Comparison of ENCODE assay signal across 8 mouse cellular contexts in genomic region chr17:84837780-84838179, GRCm38 (mm10). TPM values are rescaled to one million over a fixed set of nuclear protein-coding genes. Genes with fewer than 3 reads are reported as not detected.
DNase-seq lines count a peak whose midpoint lies in the region; ATAC-seq and TF ChIP-seq lines count a peak whose summit lies in the region.

No protein-coding gene starts in this region.

- H3K36me3 ChIP-seq in CH12.LX (replicated peaks in 1 of 2; ENCODE audit: control insufficient read depth in 1 of 2, insufficient read depth in 1 of 2, low read length in 1 of 2): no peaks in the 10 kb centered on the region
- H3K36me3 ChIP-seq in heart, embryonic 16.5 days (ENCODE audit: control insufficient read depth, insufficient read depth): no peaks in the 10 kb centered on the region
- no peaks in the 10 kb centered on the region for H3K36me3 ChIP-seq in liver, embryonic 14.5 days (replicated peaks; ENCODE audit: control insufficient read depth, insufficient read depth, low read depth)
- no peaks in the 10 kb centered on the region for H3K36me3 ChIP-seq in neural tube, embryonic 14.5 days (ENCODE audit: control insufficient read depth, insufficient read depth, low read length)

- dilution Hi-C loops in CH12.LX (cut with MboI; ENCODE audit: extremely low pct_ligation_motif_present, extremely low pct_unique_long_range_greater_than_20kb, low sequenced_read_pairs): no loop called here

- DNase-seq in CH12.LX (ENCODE audit: extremely low read depth): peak; percentile 70
- DNase-seq in brain, adult 2 months (ENCODE audit: low read depth, low spot score): peak; percentile 92
- DNase-seq in kidney, postnatal 36 days: peak; percentile 77 to 84
- peak; percentile 12 to 26 (median 20) for DNase-seq in liver, embryonic 14.5 days (ENCODE audit: low read depth in 3 of 3, low spot score in 3 of 3)
- peak; percentile 77 for DNase-seq in testis, postnatal 10 days (ENCODE audit: low spot score)

- peaks cover 2% of the 10 kb centered on the region for H3K27me3 ChIP-seq in CH12.LX (replicated peaks)
- 0 out of 2 replicates have a peak, but pooled peaks cover 3% of the 10 kb centered on the region for H3K27me3 ChIP-seq in heart, embryonic 16.5 days (ENCODE audit: control insufficient read depth, insufficient read depth, low read length)
- no peaks in the 10 kb centered on the region for H3K27me3 ChIP-seq in liver, embryonic 14.5 days (ENCODE audit: control insufficient read depth, insufficient read depth, low read length)
- H3K27me3 ChIP-seq in neural tube, embryonic 14.5 days (ENCODE audit: control insufficient read depth, insufficient read depth, low read length): no peaks in the 10 kb centered on the region

- H3K4me3 ChIP-seq in CH12.LX (replicated peaks in 1 of 3; ENCODE audit: low read depth in 2 of 3, low read length in 2 of 3, poor library complexity in 1 of 3): no peak overlapping the region
- no peak overlapping the region for H3K4me3 ChIP-seq in heart, embryonic 16.5 days (ENCODE audit: low read length)
- H3K4me3 ChIP-seq in liver, embryonic 14.5 days (ENCODE audit: insufficient read depth in 1 of 2, low read depth in 2 of 2, low read length in 2 of 2): no peak overlapping the region
- H3K4me3 ChIP-seq in neural tube, embryonic 14.5 days (ENCODE audit: low read depth, low read length): no peak overlapping the region

- 0% methylated on average over 3 of the region's 3 CpGs for WGBS in heart, embryonic 16.5 days
- WGBS in liver, embryonic 14.5 days (ENCODE audit: insufficient replicate concordance): 3% methylated on average over 3 of the region's 3 CpGs
- WGBS in neural tube, embryonic 14.5 days: 4% methylated on average over 3 of the region's 3 CpGs

- peak; percentile 55 to 92 for TF ChIP-seq CTCF in CH12.LX (conservative IDR thresholded peaks at IDR 0.05 in 1 of 2, IDR thresholded peaks at IDR 0.05 in 1 of 2; ENCODE audit: low read depth in 2 of 2, low read length in 2 of 2)
- TF ChIP-seq CTCF in liver, embryonic 14.5 days (IDR thresholded peaks at IDR 0.05; ENCODE audit: low read depth): peak; percentile 86

- no peaks in the 10 kb centered on the region for H3K79me2 ChIP-seq in CH12.LX (replicated peaks; ENCODE audit: control insufficient read depth, extremely low read depth, insufficient read depth, poor library complexity, severe bottlenecking)

- no peak for TF ChIP-seq EP300 in CH12.LX (IDR thresholded peaks at IDR 0.05; ENCODE audit: low read length)
- no peak for TF ChIP-seq EP300 in liver, embryonic 14.5 days (IDR thresholded peaks at IDR 0.05; ENCODE audit: low read depth)

- H3K27ac ChIP-seq in CH12.LX (ENCODE audit: insufficient read depth, low read depth): no peak overlapping the region
- no peak overlapping the region for H3K27ac ChIP-seq in heart, embryonic 16.5 days (ENCODE audit: low read length)
- H3K27ac ChIP-seq in liver, embryonic 14.5 days: no peak overlapping the region
- no peak overlapping the region for H3K27ac ChIP-seq in neural tube, embryonic 14.5 days (ENCODE audit: low read depth, low read length)

- TF ChIP-seq POLR2A in CH12.LX (IDR thresholded peaks at IDR 0.05; ENCODE audit: low read depth, low read length): no peak

- H3K9ac ChIP-seq in CH12.LX (ENCODE audit: insufficient read depth, low read depth): no peak overlapping the region
- H3K9ac ChIP-seq in heart, embryonic 16.5 days (ENCODE audit: low read length): no peak overlapping the region
- H3K9ac ChIP-seq in liver, embryonic 14.5 days (replicated peaks): no peak overlapping the region
- H3K9ac ChIP-seq in neural tube, embryonic 14.5 days (replicated peaks; ENCODE audit: low read depth, low read length): no peak overlapping the region

- peak; percentile 89 for TF ChIP-seq RAD21 in CH12.LX (IDR thresholded peaks at IDR 0.05; ENCODE audit: low read depth, low read length)

- no peaks in the 10 kb centered on the region for H3K4me1 ChIP-seq in CH12.LX (ENCODE audit: control insufficient read depth in 1 of 2, insufficient read depth in 2 of 2)
- H3K4me1 ChIP-seq in heart, embryonic 16.5 days (ENCODE audit: control insufficient read depth, insufficient read depth, low read length): no peaks in the 10 kb centered on the region
- no peaks in the 10 kb centered on the region for H3K4me1 ChIP-seq in liver, embryonic 14.5 days (replicated peaks; ENCODE audit: control insufficient read depth in 2 of 2, insufficient read depth in 2 of 2, low read length in 1 of 2)
- H3K4me1 ChIP-seq in neural tube, embryonic 14.5 days (ENCODE audit: control insufficient read depth, insufficient read depth, low read length): no peaks in the 10 kb centered on the region

- in situ Hi-C loops in CH12.LX (cut with MboI; ENCODE audit: low pct_ligation_motif_present, low pct_unique_long_range_greater_than_20kb, low sequenced_read_pairs): loop anchor here (10.0 to 25.0 kb wide), 2 partner anchors 357 to 800 kb away; no protein-coding TSS in a partner anchor

- peak; percentile 77 for ATAC-seq in erythroid progenitor cell, adult 5-6 weeks (replicated peaks; ENCODE audit: low FRiP score, poor library complexity, severe bottlenecking)
- peak; percentile 37; the same call in 1 of the 2 replicates for ATAC-seq in heart, embryonic 16.5 days (replicated peaks; ENCODE audit: extremely low read depth, insufficient read depth, low FRiP score)
- no peak for ATAC-seq in liver, embryonic 14.5 days (ENCODE audit: insufficient read depth)
- ATAC-seq in neural tube, embryonic 14.5 days (ENCODE audit: low read depth): peak; percentile 61; the same call in 1 of the 2 replicates

- no peak overlapping the region for H3K4me2 ChIP-seq in CH12.LX (ENCODE audit: insufficient read depth, low read depth, poor library complexity, severe bottlenecking)
- no peak overlapping the region for H3K4me2 ChIP-seq in heart, embryonic 16.5 days (ENCODE audit: low read depth, low read length)
- H3K4me2 ChIP-seq in liver, embryonic 14.5 days (ENCODE audit: low read depth): no peak overlapping the region
- no peak overlapping the region for H3K4me2 ChIP-seq in neural tube, embryonic 14.5 days (ENCODE audit: low read depth, low read length)

- H3K9me3 ChIP-seq in CH12.LX (replicated peaks; ENCODE audit: low read length): no peaks in the 10 kb centered on the region
- H3K9me3 ChIP-seq in heart, embryonic 16.5 days (replicated peaks; ENCODE audit: control insufficient read depth, low read length): no peaks in the 10 kb centered on the region
- no peaks in the 10 kb centered on the region for H3K9me3 ChIP-seq in liver, embryonic 14.5 days (ENCODE audit: control insufficient read depth, low read length)
- no peaks in the 10 kb centered on the region for H3K9me3 ChIP-seq in neural tube, embryonic 14.5 days (ENCODE audit: control insufficient read depth, low read length)

TF ChIP-seq in CH12.LX, 34 proteins besides CTCF, POLR2A, EP300 and RAD21:
- TF ChIP-seq MAX (IDR thresholded peaks at IDR 0.05; ENCODE audit: low read length) (no peak), CHD1 (IDR thresholded peaks at IDR 0.05; ENCODE audit: low read depth, low read length) (no peak), TCF12 (IDR thresholded peaks at IDR 0.05; ENCODE audit: low read depth, low read length) (no peak), SMC3 (IDR thresholded peaks at IDR 0.05; ENCODE audit: low read depth, low read length) (peak; percentile 78), NRF1 (IDR thresholded peaks at IDR 0.05; ENCODE audit: low read depth, low read length) (no peak), ZC3H11A (IDR thresholded peaks at IDR 0.05; ENCODE audit: low read depth, low read length) (0 out of 2 replicates have a peak, but pooled peaks have one; percentile 17)

RNA-seq across cellular contexts. Expression of gene Lrpprc, which starts 47.2 kb away (rescaled TPM):
- total RNA-seq in CH12.LX (2012; rRNA removed) (54.4 and 68.1 TPM in 2 replicates), CH12.LX (2014; rRNA removed) (65.9 and 73.1 TPM in 2 replicates)
- 61.4 and 73.8 TPM in 2 replicates for polyA plus RNA-seq in CH12.LX (2012; ENCODE audit: insufficient read length, low read depth)
- total RNA-seq in erythroid progenitor cell, adult 5-6 weeks (2015; ENCODE audit: low replicate concordance): 20.5 and 30.3 TPM in 2 replicates
- total RNA-seq in erythroid progenitor cell, adult 5-6 weeks (2017; ENCODE audit: low replicate concordance): 31.0 and 58.3 TPM in 2 replicates
- 68.9 and 77.2 TPM in 2 replicates for polyA plus RNA-seq in heart, embryonic 16.5 days (2015; fragmentation: Nextera tagmentation; extraction: Ambion mirVana)
- polyA plus RNA-seq in liver, embryonic 14.5 days (2012; rRNA removed): 11.7 and 23.7 TPM in 2 replicates
- 31.8 and 37.4 TPM in 2 replicates for polyA plus RNA-seq in liver, embryonic 14.5 days (2014; fragmentation: Nextera tagmentation; extraction: Ambion mirVana)
- 53.1 and 60.2 TPM in 2 replicates for polyA plus RNA-seq in neural tube, embryonic 14.5 days (2014; fragmentation: Nextera tagmentation; extraction: Ambion mirVana)

Comparison
In these comparisons a context has a peak if more than half of its experiments do, and no peak if none do; other contexts are left out.
1. DNase-seq: peak in every context shown above with its lines; median percentile 92 in brain, adult 2 months; 80 in kidney, postnatal 36 days; 77 in testis, postnatal 10 days; 70 in CH12.LX; 20 in liver, embryonic 14.5 days.